Mouse (Mus musculus) gonadal fat pad, adult 2 months (tissue): ENCODE data around the gene Slco2a1. TPM values are rescaled to one million over a fixed set of nuclear protein-coding genes. Genes with fewer than 3 reads are reported as not detected.
A peak's percentile ranks its signal among the peaks of the same experiment; 100 is the strongest.

Experiments
- DNase-seq: peaks from one replicate; pipeline ENCODE4 v3.0.0-alpha.2; 2012; ENCODE audit warnings: low read depth
- polyA plus RNA-seq: library from polyadenylated mRNA; depleted of rRNA; stranded (reverse); fragments of >200 nt; gene quantifications from 2 replicates; pipeline ENCODE4 v1.2.3, GENCODE M21; 2012; rRNA removed

Slco2a1 gene
- polyA plus RNA-seq = 36.8 and 61.6 TPM in 2 replicates

DNA sequence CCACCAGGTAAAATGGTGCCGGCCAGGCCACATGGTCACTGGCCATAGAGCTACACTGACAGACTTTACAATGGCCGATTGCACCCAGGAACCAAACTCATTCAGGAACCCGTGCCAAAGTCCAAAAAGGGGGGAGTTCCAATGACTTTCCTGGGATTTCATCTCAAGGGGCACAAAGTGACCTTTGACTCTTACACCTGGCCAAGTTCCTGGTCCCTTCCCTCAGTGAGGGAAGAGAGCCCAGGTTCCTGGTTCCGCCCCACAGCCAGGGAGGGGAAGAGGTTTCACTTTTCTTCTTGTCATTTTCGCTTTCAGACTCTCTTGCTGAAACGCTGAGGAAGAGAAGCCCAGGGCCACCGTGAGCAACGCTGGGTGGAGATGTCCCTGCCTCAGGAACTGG lies at the start of gene Slco2a1:
Gene Slco2a1 (plus strand): TSS at position 251 of the 400 bp plus-strand sequence.
- no peak for DNase-seq

- DNase-seq = no peak
Measured at GRCm38 (mm10) chr9:102942221-102942620, 46.3 kb upstream of the Slco2a1 start.

GRCm38 (mm10) chr9:102944891-102945290 lies 43.6 kb upstream of the Slco2a1 start:
- no peak for DNase-seq

- DNase-seq = no peak
Measured at GRCm38 (mm10) chr9:102946469-102947015, 42.0 kb upstream of the Slco2a1 start.

DNA sequence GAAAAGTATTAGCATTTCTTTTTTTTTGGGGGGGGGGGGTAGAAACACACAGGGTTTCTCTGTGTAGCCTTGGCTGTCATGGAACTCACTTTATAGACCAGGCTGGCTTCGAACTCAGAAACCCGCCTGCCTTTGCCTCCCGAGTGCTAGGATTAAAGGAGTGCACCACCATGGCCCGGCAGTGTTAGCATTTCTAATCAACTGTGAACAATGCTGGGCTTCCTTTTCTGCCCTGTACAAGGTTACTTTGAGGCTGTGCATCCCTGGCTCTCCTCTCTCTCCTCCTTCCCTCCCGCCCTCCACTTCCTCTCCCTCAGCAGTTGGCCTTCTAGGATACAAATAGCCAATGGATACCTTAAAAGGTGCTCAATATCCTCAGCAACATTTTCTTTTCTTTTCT lies 39.8 kb upstream of the Slco2a1 start:
- DNase-seq = no peak

- no peak for DNase-seq
Measured at GRCm38 (mm10) chr9:102951091-102951994, 37.2 kb upstream of the Slco2a1 start.

- no peak for DNase-seq
Measured at GRCm38 (mm10) chr9:102955866-102956265, 32.6 kb upstream of the Slco2a1 start.

DNA sequence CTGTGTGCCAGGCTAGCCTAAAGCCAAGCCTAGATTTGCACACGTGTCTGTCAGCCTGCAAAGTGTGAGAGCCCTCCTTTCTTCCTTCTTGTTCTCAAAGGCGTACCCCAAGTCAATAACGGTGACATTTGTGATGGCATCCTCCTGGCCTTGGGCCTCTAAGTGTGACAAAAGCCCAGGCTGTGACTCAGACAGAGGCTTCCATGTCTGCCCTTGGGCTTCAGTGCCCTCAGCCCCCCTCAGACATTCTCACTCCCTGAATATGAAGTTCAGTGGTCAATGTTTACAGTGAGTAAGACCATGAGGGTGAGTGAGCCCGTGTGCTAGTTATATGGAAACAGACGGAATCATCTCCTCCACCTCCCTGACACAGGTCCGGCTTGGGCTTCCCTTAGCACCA lies 29.8 kb upstream of the Slco2a1 start:
- DNase-seq = no peak

GRCm38 (mm10) chr9:102961356-102962092 lies 27.0 kb upstream of the Slco2a1 start:
- no peak for DNase-seq

DNA sequence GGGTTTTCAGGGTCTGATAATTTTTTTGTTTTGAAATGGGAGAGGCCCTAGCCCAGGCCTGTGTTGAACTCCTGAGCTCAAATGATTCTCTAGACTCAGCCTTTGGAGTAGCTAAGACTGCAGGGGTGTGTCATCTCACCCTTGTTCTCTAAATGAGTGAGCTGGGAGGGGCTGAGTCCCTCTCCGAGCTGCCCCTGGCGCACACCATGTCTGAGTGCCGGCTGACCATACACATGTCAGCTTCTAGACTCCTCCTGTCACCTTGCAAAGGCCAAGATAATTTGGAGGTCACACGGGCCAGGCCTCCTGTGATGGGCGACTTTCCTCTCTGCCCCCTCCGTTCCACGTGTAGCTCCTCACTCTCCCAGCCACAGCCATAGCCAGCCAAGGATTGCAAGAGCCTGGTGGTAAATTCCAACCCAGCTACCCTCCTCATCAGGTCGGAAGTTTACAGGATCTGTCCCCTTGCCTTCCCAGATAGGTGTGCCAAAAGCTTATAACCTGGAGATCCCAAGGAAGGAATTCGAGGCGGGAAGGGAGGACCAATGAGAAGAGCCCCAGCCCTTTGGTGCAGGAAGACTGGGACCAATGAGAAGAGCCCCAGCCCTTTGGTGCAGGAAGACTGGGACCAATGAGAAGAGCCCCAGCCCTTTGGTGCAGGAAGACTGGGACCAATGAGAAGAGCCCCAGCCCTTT lies 26.3 kb upstream of the Slco2a1 start:
- no peak for DNase-seq

DNA sequence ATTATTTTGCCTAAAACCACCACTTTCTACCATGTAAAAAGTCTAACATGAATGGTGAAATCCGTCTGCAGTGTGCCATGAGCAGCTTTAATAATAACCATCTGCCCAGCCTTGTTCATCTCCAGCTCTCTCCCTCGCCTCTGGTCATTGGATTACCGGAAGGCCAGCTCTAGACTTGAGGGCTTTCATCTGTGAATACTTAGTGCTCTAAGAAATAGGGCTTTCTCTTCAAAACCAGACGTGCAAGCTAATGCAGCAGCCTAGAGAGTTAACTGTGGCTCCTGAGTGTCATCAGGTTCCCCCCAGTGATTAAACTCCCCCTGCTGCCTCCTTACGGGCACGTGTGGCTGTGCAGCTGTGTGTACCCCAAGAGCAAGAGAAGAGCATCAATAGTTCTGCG lies 25.2 kb upstream of the Slco2a1 start:
- DNase-seq = no peak

DNA sequence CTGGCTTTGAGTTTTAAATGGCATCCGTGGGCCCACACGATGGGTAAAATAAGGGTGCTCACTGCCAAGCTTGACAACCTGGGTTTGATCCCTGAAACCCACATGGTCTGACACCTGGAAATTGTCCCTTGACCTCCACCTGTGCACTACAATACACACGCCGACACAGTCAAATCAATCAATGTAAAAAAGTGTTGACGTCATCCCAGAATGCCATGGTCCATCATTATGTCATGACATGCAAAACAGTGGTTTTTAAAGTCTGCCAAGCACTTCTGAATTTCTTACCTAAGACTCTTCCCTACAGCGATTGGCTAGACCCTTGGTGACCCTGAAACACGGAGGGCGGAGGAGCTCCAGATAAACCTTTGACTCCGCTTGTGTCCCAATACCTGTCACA lies 23.9 kb upstream of the Slco2a1 start:
- DNase-seq = no peak

- DNase-seq = peak; percentile 62
Measured at GRCm38 (mm10) chr9:102972393-102973050, 16.0 kb upstream of the Slco2a1 start.

GRCm38 (mm10) chr9:102975887-102976286 lies 12.6 kb upstream of the Slco2a1 start:
- no peak for DNase-seq

DNA sequence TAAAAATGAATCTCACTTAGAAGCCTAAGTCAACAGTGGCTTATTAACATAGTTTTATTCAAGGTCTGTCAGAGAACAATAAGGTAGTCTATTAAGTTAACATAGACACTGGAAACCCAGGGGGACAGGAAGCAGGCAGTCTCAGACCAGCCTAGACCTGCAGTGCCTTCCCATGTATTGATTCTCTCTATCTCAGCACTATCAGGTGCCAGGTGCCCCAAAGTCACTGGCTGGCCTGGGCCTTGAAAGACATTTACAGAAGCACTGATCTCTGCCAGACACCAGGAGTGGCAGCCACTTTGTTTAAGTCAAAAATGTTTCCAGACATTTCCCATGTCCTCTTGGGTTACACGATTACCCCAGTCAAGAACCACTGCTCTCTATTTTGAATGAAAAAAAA lies 11.4 kb upstream of the Slco2a1 start:
- DNase-seq = no peak

DNA sequence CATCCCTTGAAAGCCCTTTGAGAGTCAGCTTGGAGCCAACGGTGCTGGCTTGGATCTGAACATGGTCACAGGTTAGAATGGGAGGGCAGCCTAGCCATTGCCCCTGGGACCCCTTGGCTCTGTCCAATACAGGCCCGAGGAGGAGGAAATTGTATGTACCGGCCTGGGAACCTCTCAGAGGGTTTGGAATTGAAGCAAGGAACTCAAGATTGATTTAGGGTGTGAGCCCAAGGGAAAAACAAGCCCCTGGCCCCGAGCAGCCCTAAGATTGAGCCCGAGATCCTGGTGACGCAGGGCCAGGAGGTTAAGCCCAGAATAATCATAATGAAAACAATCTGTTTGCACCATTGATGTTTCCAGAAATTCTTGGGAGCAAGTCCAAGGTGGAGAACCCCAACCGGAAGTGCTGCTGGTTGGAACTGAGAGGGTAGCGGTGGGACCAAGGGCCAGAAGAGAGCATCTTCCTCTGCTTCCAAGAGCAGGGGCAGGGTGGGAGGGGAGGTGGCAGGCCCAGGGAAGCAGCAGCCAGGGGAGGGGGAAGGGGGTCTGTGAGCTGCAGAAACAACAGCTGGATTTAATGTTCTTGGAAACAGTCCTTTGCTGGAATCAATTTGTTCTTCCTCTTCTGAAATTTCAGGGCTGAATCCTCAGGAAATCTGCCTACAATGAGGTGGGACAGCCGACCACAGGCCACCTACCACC lies 10.6 kb upstream of the Slco2a1 start:
- no peak for DNase-seq

DNA sequence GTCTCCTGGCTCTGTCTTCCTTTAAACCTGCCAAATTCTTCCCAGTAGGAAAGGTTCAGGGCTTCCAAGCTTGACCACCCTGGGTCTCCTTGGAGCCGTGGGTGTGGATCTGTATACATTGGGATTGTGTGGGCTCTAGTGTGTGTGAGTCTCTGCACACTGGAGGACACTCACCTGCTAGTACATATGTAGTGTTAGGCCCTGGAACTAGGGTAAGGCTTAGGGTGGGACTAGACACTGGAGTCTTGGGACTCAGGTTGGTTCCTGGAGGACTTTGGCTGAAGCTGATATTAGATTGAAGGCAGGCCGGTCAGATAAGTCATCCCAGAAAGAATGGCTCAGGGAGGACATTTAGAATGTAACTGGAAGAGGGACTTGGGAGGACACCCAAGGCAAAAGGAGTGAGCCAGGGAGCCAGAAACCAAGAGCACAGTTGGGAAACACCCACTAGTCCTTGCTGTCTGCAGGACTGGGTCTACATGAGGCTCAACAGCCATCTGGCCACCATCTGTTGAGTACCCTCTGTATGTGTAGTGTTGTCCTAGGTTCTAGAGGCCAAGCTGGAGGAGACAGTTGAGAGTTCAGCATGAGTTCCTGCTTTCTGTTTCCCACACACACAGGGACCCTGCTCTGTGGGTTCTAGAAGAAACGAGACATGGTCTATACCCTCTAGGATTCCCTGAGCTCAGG lies 9.4 kb upstream of the Slco2a1 start:
- no peak for DNase-seq

GRCm38 (mm10) chr9:102979956-102980355 lies 8.6 kb upstream of the Slco2a1 start:
- DNase-seq = no peak

DNA sequence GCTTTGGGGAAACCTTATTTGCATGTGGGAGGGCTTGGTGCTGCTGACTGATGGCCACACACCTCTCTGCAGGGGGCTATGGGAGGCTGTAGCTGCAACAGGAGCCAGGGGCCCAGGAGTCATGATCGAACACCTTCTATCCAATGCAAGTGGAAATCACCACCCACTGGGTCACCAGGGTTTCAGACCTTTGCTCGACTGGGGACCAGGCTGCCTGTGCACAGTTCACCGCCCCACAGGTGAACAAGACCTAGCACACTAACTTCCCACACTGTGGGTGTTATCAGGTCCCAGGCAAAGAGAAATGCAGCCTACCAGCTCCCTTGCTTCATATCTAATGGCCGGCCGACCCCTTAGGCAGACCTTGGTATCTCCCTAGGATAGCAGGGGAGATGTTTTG lies 8.1 kb upstream of the Slco2a1 start:
- no peak for DNase-seq

DNA sequence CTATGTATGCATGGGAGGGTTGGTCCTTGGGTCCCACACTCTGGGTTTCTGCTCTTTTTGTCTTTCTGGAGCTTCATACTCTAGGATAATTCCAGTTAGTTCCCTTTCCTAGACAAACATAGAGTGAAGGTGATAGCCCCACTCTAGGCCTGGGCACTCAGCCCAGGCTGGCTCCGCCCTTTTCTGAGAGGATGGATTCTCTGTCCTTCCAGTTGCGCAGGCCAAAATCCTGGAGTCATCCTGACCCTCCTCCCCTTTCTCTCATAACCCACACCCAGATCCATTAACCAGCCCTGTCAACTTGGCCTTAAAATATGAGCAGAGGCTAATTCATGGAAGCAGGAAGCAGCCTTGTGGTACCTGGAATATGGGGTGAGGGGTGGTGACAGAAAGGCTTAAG lies 6.7 kb upstream of the Slco2a1 start:
- no peak for DNase-seq
